Mouse (Mus musculus) heart, postnatal 0 days (tissue): ENCODE measurements around the gene Itpk1.

Experiments used
- CTCF ChIP-seq: IDR thresholded peaks from 2 replicates; pipeline ENCODE4 v1.5.1; 2016; ENCODE audit warnings: antibody characterized with exemption, control low read depth, low read depth
- EP300 ChIP-seq: IDR thresholded peaks from 2 replicates; pipeline ENCODE4 v1.6.1; 2016; ENCODE audit warnings: antibody characterized with exemption, low read depth

DNA sequence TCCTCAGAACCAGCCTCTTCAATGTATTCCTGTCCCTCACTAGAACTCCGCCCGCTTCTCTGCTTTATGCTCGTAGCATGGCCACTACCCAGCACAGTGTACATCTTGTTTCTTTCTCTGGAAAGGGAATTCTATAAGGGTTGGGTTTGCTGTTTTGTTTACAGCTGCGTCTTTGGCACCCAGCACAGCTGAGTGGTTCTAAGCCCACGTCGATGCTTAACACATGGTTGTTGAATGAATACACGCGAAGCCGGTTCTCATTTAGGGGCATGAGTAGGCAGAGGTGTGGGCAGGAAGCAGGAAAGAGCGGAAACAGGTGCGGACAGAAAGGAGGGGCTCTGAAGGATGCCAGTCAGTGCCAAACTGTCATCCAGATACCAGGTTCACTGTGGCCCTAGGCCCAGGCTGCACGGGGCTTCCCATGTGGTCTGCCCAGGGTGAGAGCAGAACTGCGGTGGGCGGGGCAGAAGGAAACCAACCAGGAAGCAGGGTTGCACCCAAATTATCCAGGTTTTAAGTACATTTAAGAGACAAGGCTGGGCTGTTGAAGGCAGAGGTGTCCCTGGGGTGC lies 150.9 kb downstream of the Itpk1 start:
- TF ChIP-seq CTCF = no peak
- no peak for TF ChIP-seq EP300
